Mouse (Mus musculus): Measurements from ENCODE around the gene Dstn.

The Dstn gene

GRCm38 (mm10) chr2:143900821-143901351 is 14.2 kb upstream of the Dstn start:
- TF ChIP-seq GATA4 (IDR thresholded peaks at IDR 0.05; ENCODE audit: insufficient replicate concordance, low read length): no peak

GRCm38 (mm10) chr2:143903376-143904045 is 11.6 kb upstream of the Dstn start:
- no peak for TF ChIP-seq GATA4 (IDR thresholded peaks at IDR 0.05; ENCODE audit: insufficient replicate concordance, low read length)

GRCm38 (mm10) chr2:143904896-143905295 is 10.2 kb upstream of the Dstn start:
- no peak for TF ChIP-seq GATA4 (IDR thresholded peaks at IDR 0.05; ENCODE audit: insufficient replicate concordance, low read length)

- TF ChIP-seq GATA4 (IDR thresholded peaks at IDR 0.05; ENCODE audit: insufficient replicate concordance, low read length): no peak
Observed at GRCm38 (mm10) chr2:143909230-143909629, 5.9 kb upstream of the Dstn start.

GRCm38 (mm10) chr2:143912199-143912598 is 2.9 kb upstream of the Dstn start:
- TF ChIP-seq GATA4 (IDR thresholded peaks at IDR 0.05; ENCODE audit: insufficient replicate concordance, low read length): no peak

GRCm38 (mm10) chr2:143914221-143914620 is 899 bp upstream of the Dstn start:
- TF ChIP-seq GATA4 (IDR thresholded peaks at IDR 0.05; ENCODE audit: insufficient replicate concordance, low read length): no peak

- TF ChIP-seq GATA4 (IDR thresholded peaks at IDR 0.05; ENCODE audit: insufficient replicate concordance, low read length): no peak
Observed at GRCm38 (mm10) chr2:143915600-143916135, 548 bp downstream of the Dstn start.

- peak; percentile 21; the same call in 1 of the 2 replicates for TF ChIP-seq GATA4 (IDR thresholded peaks at IDR 0.05; ENCODE audit: insufficient replicate concordance, low read length)
Observed at GRCm38 (mm10) chr2:143916229-143916628, 1.1 kb downstream of the Dstn start.

- no peak for TF ChIP-seq GATA4 (IDR thresholded peaks at IDR 0.05; ENCODE audit: insufficient replicate concordance, low read length)
Observed at GRCm38 (mm10) chr2:143917622-143918021, 2.5 kb downstream of the Dstn start.

- TF ChIP-seq GATA4 (IDR thresholded peaks at IDR 0.05; ENCODE audit: insufficient replicate concordance, low read length): no peak
Observed at GRCm38 (mm10) chr2:143918831-143919502, 3.8 kb downstream of the Dstn start.

- TF ChIP-seq GATA4 (IDR thresholded peaks at IDR 0.05; ENCODE audit: insufficient replicate concordance, low read length): no peak
Observed at GRCm38 (mm10) chr2:143924085-143924484, 9.0 kb downstream of the Dstn start.

- TF ChIP-seq GATA4 (IDR thresholded peaks at IDR 0.05; ENCODE audit: insufficient replicate concordance, low read length): no peak
Observed at GRCm38 (mm10) chr2:143925826-143926225, 10.7 kb downstream of the Dstn start.

GRCm38 (mm10) chr2:143929607-143930311 is 14.6 kb downstream of the Dstn start:
- TF ChIP-seq GATA4 (IDR thresholded peaks at IDR 0.05; ENCODE audit: insufficient replicate concordance, low read length): no peak

- no peak for TF ChIP-seq GATA4 (IDR thresholded peaks at IDR 0.05; ENCODE audit: insufficient replicate concordance, low read length)
Observed at GRCm38 (mm10) chr2:143932340-143932873, 17.3 kb downstream of the Dstn start.

- TF ChIP-seq GATA4 (IDR thresholded peaks at IDR 0.05; ENCODE audit: insufficient replicate concordance, low read length): no peak
Observed at GRCm38 (mm10) chr2:143933516-143933915, 18.4 kb downstream of the Dstn start.

Measured in liver, adult (tissue).